Mouse (Mus musculus) myocyte (in vitro differentiated cells): Measurements from ENCODE around the gene E2f6. TPM values are rescaled to one million over a fixed set of nuclear protein-coding genes. Genes with fewer than 3 reads are reported as not detected.

Source experiments
- H3K27me3 ChIP-seq: one replicate; pipeline ENCODE4 v1.6.1; 2011; ENCODE audit not compliant: control insufficient read depth, insufficient read depth, insufficient read length
- H3K36me3 ChIP-seq: one replicate; pipeline ENCODE4 v1.6.1; 2011; ENCODE audit not compliant: control insufficient read depth, insufficient read depth
- H3K4me2 ChIP-seq: one replicate; pipeline ENCODE4 v1.6.1; 2011; ENCODE audit warnings: low read depth, control low read depth
- H3K4me3 ChIP-seq: one replicate; pipeline ENCODE4 v1.5.1; 2011; ENCODE audit warnings: mild to moderate bottlenecking, control low read depth, moderate library complexity
- H3K79me2 ChIP-seq: one replicate; pipeline ENCODE4 v1.6.1; 2011; ENCODE audit not compliant: control insufficient read depth, insufficient read depth
- H3ac ChIP-seq: one replicate; pipeline ENCODE4 v1.6.1; 2011; ENCODE audit not compliant: control insufficient read depth, insufficient read length
- CEBPB ChIP-seq: IDR thresholded peaks from 2 replicates; pipeline ENCODE4 v1.6.1; 2011; ENCODE audit warnings: mild to moderate bottlenecking, moderate library complexity; ENCODE audit not compliant: poor library complexity, insufficient read depth, severe bottlenecking
- E2F4 ChIP-seq: IDR thresholded peaks from one replicate; pipeline ENCODE4 v1.6.1; 2011; ENCODE audit warnings: mild to moderate bottlenecking, control low read depth, moderate library complexity; ENCODE audit not compliant: insufficient read depth
- MAX ChIP-seq: IDR thresholded peaks from one replicate; pipeline ENCODE4 v1.6.1; 2011; ENCODE audit warnings: low read depth, mild to moderate bottlenecking, control low read depth
- MYOD1 ChIP-seq, 3 experiments: IDR thresholded peaks; one replicate each; pipeline ENCODE4 v1.6.1; 2011; ENCODE audit warnings: control low read depth in 2 of 3, low read depth in 2 of 3, mild to moderate bottlenecking in 2 of 3, moderate library complexity in 1 of 3; ENCODE audit not compliant: insufficient read length in 2 of 3, control insufficient read depth in 1 of 3
- MYOG ChIP-seq, 3 experiments: IDR thresholded peaks; one replicate each; pipeline ENCODE4 v1.6.1; 2011; ENCODE audit warnings: control low read depth in 2 of 3, low read depth in 2 of 3, mild to moderate bottlenecking in 2 of 3; ENCODE audit not compliant: insufficient read length in 2 of 3, control insufficient read depth in 1 of 3, insufficient read depth in 1 of 3
- POLR2A ChIP-seq: IDR thresholded peaks from one replicate; pipeline ENCODE4 v1.6.1; 2011; ENCODE audit warnings: low read depth, mild to moderate bottlenecking, control low read depth, moderate library complexity; ENCODE audit not compliant: insufficient read length
- POLR2AphosphoS2 ChIP-seq: IDR thresholded peaks from one replicate; pipeline ENCODE4 v1.6.1; 2011; ENCODE audit warnings: low read depth, control low read depth; ENCODE audit not compliant: insufficient read length
- REST ChIP-seq: IDR thresholded peaks from one replicate; pipeline ENCODE4 v1.6.1; 2011; ENCODE audit warnings: mild to moderate bottlenecking, control low read depth, moderate library complexity; ENCODE audit not compliant: insufficient read depth, insufficient read length
- SRF ChIP-seq: IDR thresholded peaks from one replicate; pipeline ENCODE4 v1.6.1; 2011; ENCODE audit warnings: low read depth; ENCODE audit not compliant: control insufficient read depth, insufficient read length
- TCF12 ChIP-seq: IDR thresholded peaks from one replicate; pipeline ENCODE4 v1.6.1; 2011; ENCODE audit warnings: mild to moderate bottlenecking, control low read depth; ENCODE audit not compliant: poor library complexity, insufficient read depth, severe bottlenecking
- TCF3 ChIP-seq: IDR thresholded peaks from one replicate; pipeline ENCODE4 v1.6.1; 2011; ENCODE audit warnings: low read depth, control low read depth; ENCODE audit not compliant: insufficient read length
- USF1 ChIP-seq: IDR thresholded peaks from one replicate; pipeline ENCODE4 v1.6.1; 2011; ENCODE audit warnings: low read depth, mild to moderate bottlenecking, control low read depth, moderate library complexity
- polyA plus RNA-seq: library from polyadenylated mRNA; unstranded; fragments of >200 nt; fragmentation: generic; extraction: Trizol; gene quantifications from one replicate; pipeline ENCODE4 v1.2.1, GENCODE M21; 2012; ENCODE audit warnings: missing spikeins

Gene E2f6
- polyA plus RNA-seq, 1 experiment, result 16.2 TPM

GRCm38 (mm10) chr12:16781034-16781746, 29.6 kb upstream of the E2f6 start:
- no peak overlapping the region for H3K4me3 ChIP-seq
- H3K27me3 ChIP-seq, result no peaks in the 10 kb centered on the region
- TF ChIP-seq SRF, result no peak
- no peak for TF ChIP-seq USF1
- TF ChIP-seq POLR2AphosphoS2, result no peak
- no peak for TF ChIP-seq POLR2A
- no peak for TF ChIP-seq TCF12
- TF ChIP-seq TCF3, result no peak
- TF ChIP-seq MYOG (IDR thresholded peaks at IDR 0.05; ENCODE audit: control insufficient read depth in 1 of 3, insufficient read depth in 1 of 3, insufficient read length in 2 of 3, low read depth in 2 of 3), result no peak
- no peak for TF ChIP-seq E2F4
- TF ChIP-seq MAX, result no peak
- no peak for TF ChIP-seq REST
- no peak for TF ChIP-seq CEBPB
- TF ChIP-seq MYOD1 (IDR thresholded peaks at IDR 0.05; ENCODE audit: control insufficient read depth in 1 of 3, insufficient read length in 2 of 3, low read depth in 2 of 3), result no peak
- H3K36me3 ChIP-seq, result no peaks in the 10 kb centered on the region
- no peaks in the 10 kb centered on the region for H3K79me2 ChIP-seq
- no peak overlapping the region for H3ac ChIP-seq
- H3K4me2 ChIP-seq, result no peak overlapping the region

- Histone ChIP-seq H3K4me3 (no peak overlapping the region), H3K27me3 (no peaks in the 10 kb centered on the region), H3K36me3 (no peaks in the 10 kb centered on the region), H3K79me2 (no peaks in the 10 kb centered on the region), H3ac (no peak overlapping the region), H3K4me2 (no peak overlapping the region)
- TF ChIP-seq POLR2A (no peak), CEBPB (no peak), USF1 (no peak), SRF (no peak), MAX (no peak), TCF3 (no peak), MYOD1 (IDR thresholded peaks at IDR 0.05; ENCODE audit: control insufficient read depth in 1 of 3, insufficient read length in 2 of 3, low read depth in 2 of 3) (no peak), TCF12 (no peak), E2F4 (no peak), POLR2AphosphoS2 (no peak), MYOG (IDR thresholded peaks at IDR 0.05; ENCODE audit: control insufficient read depth in 1 of 3, insufficient read depth in 1 of 3, insufficient read length in 2 of 3, low read depth in 2 of 3) (no peak), REST (no peak)
Observed at GRCm38 (mm10) chr12:16788600-16788999, 22.2 kb upstream of the E2f6 start.

GRCm38 (mm10) chr12:16789199-16789598, 21.6 kb upstream of the E2f6 start:
- TF ChIP-seq POLR2A (no peak), E2F4 (no peak), SRF (no peak), USF1 (no peak), TCF12 (no peak), CEBPB (no peak), REST (no peak), MAX (no peak), POLR2AphosphoS2 (no peak), TCF3 (no peak), MYOD1 (IDR thresholded peaks at IDR 0.05; ENCODE audit: control insufficient read depth in 1 of 3, insufficient read length in 2 of 3, low read depth in 2 of 3) (no peak), MYOG (IDR thresholded peaks at IDR 0.05; ENCODE audit: control insufficient read depth in 1 of 3, insufficient read depth in 1 of 3, insufficient read length in 2 of 3, low read depth in 2 of 3) (no peak)
- Histone ChIP-seq H3K4me2 (no peak overlapping the region), H3K27me3 (no peaks in the 10 kb centered on the region), H3K4me3 (no peak overlapping the region), H3K79me2 (no peaks in the 10 kb centered on the region), H3K36me3 (no peaks in the 10 kb centered on the region), H3ac (no peak overlapping the region)

DNA sequence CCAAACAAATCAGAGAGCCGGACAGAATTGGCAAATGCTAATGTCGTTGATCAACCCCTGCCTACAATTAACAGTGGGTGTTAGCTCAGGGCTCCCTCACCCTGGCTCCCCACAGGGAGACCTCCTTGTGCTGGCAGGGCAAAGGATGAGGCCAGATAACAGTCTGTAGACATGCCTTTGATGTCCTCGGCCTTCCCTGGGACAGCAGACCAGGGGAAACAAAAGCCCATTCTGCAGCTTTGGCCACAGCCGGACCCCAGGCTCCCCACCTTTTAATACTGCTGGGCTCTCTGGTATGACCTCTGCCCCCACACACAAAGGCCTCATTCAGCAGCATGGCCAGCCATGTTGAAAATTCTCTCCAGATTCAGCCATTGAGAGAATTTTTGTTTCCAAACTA, 21.0 kb upstream of the E2f6 start:
- H3K79me2 ChIP-seq, result no peaks in the 10 kb centered on the region
- no peaks in the 10 kb centered on the region for H3K36me3 ChIP-seq
- TF ChIP-seq TCF12, result no peak
- TF ChIP-seq SRF, result no peak
- no peak for TF ChIP-seq USF1
- no peak for TF ChIP-seq MYOG (IDR thresholded peaks at IDR 0.05; ENCODE audit: control insufficient read depth in 1 of 3, insufficient read depth in 1 of 3, insufficient read length in 2 of 3, low read depth in 2 of 3)
- no peak for TF ChIP-seq MYOD1 (IDR thresholded peaks at IDR 0.05; ENCODE audit: control insufficient read depth in 1 of 3, insufficient read length in 2 of 3, low read depth in 2 of 3)
- TF ChIP-seq TCF3, result no peak
- TF ChIP-seq POLR2AphosphoS2, result no peak
- TF ChIP-seq CEBPB, result no peak
- TF ChIP-seq E2F4, result no peak
- no peak for TF ChIP-seq REST
- no peak for TF ChIP-seq POLR2A
- no peak for TF ChIP-seq MAX
- H3ac ChIP-seq, result no peak overlapping the region
- H3K27me3 ChIP-seq, result no peaks in the 10 kb centered on the region
- no peak overlapping the region for H3K4me3 ChIP-seq
- no peak overlapping the region for H3K4me2 ChIP-seq

- Histone ChIP-seq H3K79me2 (no peaks in the 10 kb centered on the region), H3K36me3 (no peaks in the 10 kb centered on the region), H3ac (no peak overlapping the region), H3K27me3 (no peaks in the 10 kb centered on the region), H3K4me3 (no peak overlapping the region), H3K4me2 (no peak overlapping the region)
- TF ChIP-seq MAX (no peak), TCF3 (peak; percentile 18)
Observed at GRCm38 (mm10) chr12:16790456-16790855, 20.3 kb upstream of the E2f6 start.
